Mouse (Mus musculus) heart, embryonic 12.5 days (tissue): ENCODE results near the gene Kcnn1. TPM values are rescaled to one million over a fixed set of nuclear protein-coding genes. Genes with fewer than 3 reads are reported as not detected.
"Not testable (repeated sequence)": the region's sequence is repeated elsewhere in the genome, so short reads cannot be mapped to it uniquely, and the experiment has no call there.

Experiments
- ATAC-seq: fragments of 200-750 bp; cut with Nextera tagmentation; 2 replicates; pipeline ENCODE4 v1.8.0; 2017; ENCODE audit warnings: moderate TSS enrichment, moderate library complexity; ENCODE audit not compliant: insufficient number of reproducible peaks, low FRiP score
- H3K27ac ChIP-seq: fragments of 300-500 bp; sonication (generic); 2 replicates; pipeline ENCODE4 v1.5.1; 2016; ENCODE audit warnings: mild to moderate bottlenecking, moderate library complexity; ENCODE audit not compliant: poor library complexity, severe bottlenecking
- H3K27me3 ChIP-seq: fragments of 300-500 bp; sonication (generic); replicated peaks from 2 replicates; pipeline ENCODE4 v1.6.1; 2016; ENCODE audit warnings: mild to moderate bottlenecking, moderate library complexity
- H3K36me3 ChIP-seq: fragments of 300-500 bp; sonication (generic); 2 replicates; pipeline ENCODE4 v1.6.1; 2016; ENCODE audit warnings: mild to moderate bottlenecking, moderate library complexity
- H3K4me1 ChIP-seq: fragments of 300-500 bp; sonication (generic); replicated peaks from 2 replicates; pipeline ENCODE4 v1.6.1; 2016; ENCODE audit warnings: mild to moderate bottlenecking
- H3K4me2 ChIP-seq: fragments of 300-500 bp; sonication (generic); 2 replicates; pipeline ENCODE4 v1.6.1; 2016; ENCODE audit warnings: mild to moderate bottlenecking, moderate library complexity
- H3K4me3 ChIP-seq: fragments of 300-500 bp; sonication (generic); 2 replicates; pipeline ENCODE4 v1.5.1; 2016; ENCODE audit warnings: mild to moderate bottlenecking
- H3K9ac ChIP-seq: fragments of 300-500 bp; sonication (generic); 2 replicates; pipeline ENCODE4 v1.6.1; 2016; ENCODE audit warnings: mild to moderate bottlenecking, moderate library complexity
- H3K9me3 ChIP-seq: fragments of 300-500 bp; sonication (generic); replicated peaks from 2 replicates; pipeline ENCODE4 v1.6.1; 2016; ENCODE audit warnings: mild to moderate bottlenecking, moderate library complexity
- WGBS: fragments of 180-500 bp; shearing (Covaris S2); methylation state at CpG from one replicate; pipeline ENCODE4 v1.1.7; 2016; 5-methylcytosine and 5-hydroxymethylcytosine counted together
- polyA plus RNA-seq: library from polyadenylated mRNA; unstranded; fragments of >200 nt; fragmentation: Nextera tagmentation; extraction: Ambion mirVana; gene quantifications from 2 replicates; pipeline ENCODE4 v1.2.1, GENCODE M21; 2016

Gene Kcnn1
- polyA plus RNA-seq, 1 experiment from 2014 or later: 1.8 TPM

- H3K36me3 ChIP-seq: peaks cover 23% of the 10 kb centered on the region
- H3K27ac ChIP-seq: no peak overlapping the region
- ATAC-seq: no peak
- no peak overlapping the region for H3K4me2 ChIP-seq
- H3K4me1 ChIP-seq: peaks cover 19% of the 10 kb centered on the region
- H3K9ac ChIP-seq: peak overlapping the region; percentile 97; the same call in 1 of the 2 replicates
- peaks cover 18% of the 10 kb centered on the region for H3K27me3 ChIP-seq
- no peak overlapping the region for H3K4me3 ChIP-seq
- 31% methylated on average over 2 of the region's 2 CpGs for WGBS
- H3K9me3 ChIP-seq: no peaks in the 10 kb centered on the region
These were observed 35.7 kb upstream of the Kcnn1 start for GRCm38 (mm10) chr8:70898661-70899198.

GRCm38 (mm10) chr8:70897681-70898413 lies 34.8 kb upstream of the Kcnn1 start:
- Histone ChIP-seq H3K9ac (peak overlapping the region; percentile 97), H3K4me2 (peak overlapping the region; percentile 78), H3K36me3 (peaks cover 27% of the 10 kb centered on the region), H3K4me1 (peaks cover 24% of the 10 kb centered on the region), H3K9me3 (no peaks in the 10 kb centered on the region), H3K27ac (peak overlapping the region; percentile 73), H3K27me3 (peaks cover 19% of the 10 kb centered on the region), H3K4me3 (peak overlapping the region; percentile 86)
- under 1% methylated on average over 20 of the region's 20 CpGs for WGBS
- peak; percentile 44 for ATAC-seq

GRCm38 (mm10) chr8:70897021-70897680 lies 34.1 kb upstream of the Kcnn1 start, which contains the start of gene Rpl18a:
Gene Rpl18a, minus strand, starts transcription at chr8:70897412.
- peaks cover 21% of the 10 kb centered on the region for H3K27me3 ChIP-seq
- no peaks in the 10 kb centered on the region for H3K9me3 ChIP-seq
- H3K4me3 ChIP-seq: peak within 1 kb of the TSS; percentile 86
- H3K27ac ChIP-seq: peak within 1 kb of the TSS; percentile 73
- H3K4me2 ChIP-seq: peak within 1 kb of the TSS; percentile 96
- peaks cover 31% of the 10 kb centered on the region for H3K4me1 ChIP-seq
- peak; percentile 98 for ATAC-seq
- H3K36me3 ChIP-seq: peaks cover 27% of the 10 kb centered on the region
- WGBS: under 1% methylated on average over 60 of the region's 60 CpGs
- H3K9ac ChIP-seq: peak within 1 kb of the TSS; percentile 97

- Histone ChIP-seq H3K27me3 (peaks cover 28% of the 10 kb centered on the region), H3K9ac (peak overlapping the region; percentile 97), H3K4me2 (peak overlapping the region; percentile 96), H3K36me3 (peaks cover 27% of the 10 kb centered on the region), H3K9me3 (no peaks in the 10 kb centered on the region), H3K27ac (peak overlapping the region; percentile 57), H3K4me1 (peaks cover 35% of the 10 kb centered on the region), H3K4me3 (peak overlapping the region; percentile 86)
- WGBS: 2% methylated on average over 25 of the region's 25 CpGs
- ATAC-seq: no peak
These were observed 33.4 kb upstream of the Kcnn1 start for GRCm38 (mm10) chr8:70896316-70897020.

GRCm38 (mm10) chr8:70895571-70896259 lies 32.7 kb upstream of the Kcnn1 start:
- 87% methylated on average over 24 of the region's 24 CpGs for WGBS
- Histone ChIP-seq H3K36me3 (peaks cover 27% of the 10 kb centered on the region), H3K4me3 (peak overlapping the region; percentile 86), H3K4me1 (peaks cover 35% of the 10 kb centered on the region), H3K27me3 (peaks cover 35% of the 10 kb centered on the region), H3K9ac (peak overlapping the region; percentile 97; the same call in 1 of the 2 replicates), H3K4me2 (peak overlapping the region; percentile 96)
- ATAC-seq, H3K27ac ChIP-seq, H3K9me3 ChIP-seq: not testable (repeated sequence)

GRCm38 (mm10) chr8:70894771-70895545 lies 31.9 kb upstream of the Kcnn1 start:
- Histone ChIP-seq H3K27me3 (peaks cover 43% of the 10 kb centered on the region), H3K4me3 (no peak overlapping the region), H3K4me2 (no peak overlapping the region), H3K36me3 (peaks cover 27% of the 10 kb centered on the region), H3K27ac (no peak overlapping the region), H3K9ac (no peak overlapping the region), H3K9me3 (peaks cover 4% of the 10 kb centered on the region; the same call in 1 of the 2 replicates), H3K4me1 (peaks cover 35% of the 10 kb centered on the region)
- WGBS: 91% methylated on average over 8 of the region's 8 CpGs
- ATAC-seq: no peak

GRCm38 (mm10) chr8:70894385-70894720 lies 31.3 kb upstream of the Kcnn1 start:
- no peak overlapping the region for H3K4me3 ChIP-seq
- no peak for ATAC-seq
- WGBS: 63% methylated on average over 2 of the region's 2 CpGs
- no peak overlapping the region for H3K9ac ChIP-seq
- H3K27me3 ChIP-seq: peaks cover 49% of the 10 kb centered on the region
- H3K4me2 ChIP-seq: no peak overlapping the region
- H3K4me1 ChIP-seq: peaks cover 35% of the 10 kb centered on the region
- H3K36me3 ChIP-seq: peaks cover 27% of the 10 kb centered on the region
- no peak overlapping the region for H3K27ac ChIP-seq
- H3K9me3 ChIP-seq: peaks cover 4% of the 10 kb centered on the region; the same call in 1 of the 2 replicates

GRCm38 (mm10) chr8:70893656-70894384 lies 30.8 kb upstream of the Kcnn1 start:
- WGBS: 27% methylated on average over 12 of the region's 12 CpGs
- Histone ChIP-seq H3K27ac (no peak overlapping the region), H3K9ac (no peak overlapping the region), H3K4me3 (no peak overlapping the region), H3K27me3 (peaks cover 54% of the 10 kb centered on the region), H3K36me3 (peaks cover 27% of the 10 kb centered on the region), H3K4me2 (no peak overlapping the region), H3K9me3 (peaks cover 4% of the 10 kb centered on the region; the same call in 1 of the 2 replicates), H3K4me1 (peaks cover 35% of the 10 kb centered on the region)
- no peak for ATAC-seq

GRCm38 (mm10) chr8:70892896-70893655 lies 30.0 kb upstream of the Kcnn1 start:
- H3K4me3 ChIP-seq: peak overlapping the region; percentile 37
- peaks cover 31% of the 10 kb centered on the region for H3K4me1 ChIP-seq
- H3K9me3 ChIP-seq: peaks cover 4% of the 10 kb centered on the region; the same call in 1 of the 2 replicates
- H3K4me2 ChIP-seq: peak overlapping the region; percentile 59
- H3K27me3 ChIP-seq: peaks cover 62% of the 10 kb centered on the region
- peak overlapping the region; percentile 6; the same call in 1 of the 2 replicates for H3K9ac ChIP-seq
- 22% methylated on average over 20 of the region's 20 CpGs for WGBS
- H3K27ac ChIP-seq: no peak overlapping the region
- peaks cover 27% of the 10 kb centered on the region for H3K36me3 ChIP-seq
- ATAC-seq: no peak
